Mouse (Mus musculus): Measurements from ENCODE around the gene Gm11562.
"Not testable (repeated sequence)": the region's sequence is repeated elsewhere in the genome, so short reads cannot be mapped to it uniquely, and the experiment has no call there.

Gm11562 gene
- long read RNA-seq, experiment 1: 0 reads
- long read RNA-seq, experiment 2: 0 reads

DNA sequence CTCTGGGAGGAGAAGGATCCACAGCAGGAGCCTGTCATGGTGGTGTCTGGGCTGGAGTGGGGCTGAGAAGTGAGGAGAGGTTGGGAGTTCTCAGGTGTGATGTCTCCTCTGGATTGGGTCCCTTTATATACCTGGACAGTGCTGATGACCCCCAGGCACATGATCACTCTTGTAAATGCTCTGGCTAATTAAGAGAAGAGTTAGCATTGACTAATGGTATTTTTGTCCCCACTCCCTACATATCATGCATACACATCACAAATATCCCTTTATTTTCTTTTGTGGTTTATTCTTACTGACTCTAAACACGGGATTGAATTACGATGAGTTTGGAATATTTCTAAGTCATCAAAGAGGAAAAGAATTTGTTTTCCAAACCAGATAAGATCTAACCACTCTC is at the start of gene Gm11562:
Gene Gm11562 (minus strand): TSS at position 101 of the 400 bp plus-strand sequence.
- intact Hi-C loops (cut with DNase I): no loop called here

GRCm38 (mm10) chr11:99665860-99666259 is 45.6 kb upstream of the Gm11562 start, which contains the start of gene Krtap4-6:
Gene Krtap4-6 (minus strand): TSS chr11:99665960.
- intact Hi-C loops (cut with DNase I): no loop called here

DNA sequence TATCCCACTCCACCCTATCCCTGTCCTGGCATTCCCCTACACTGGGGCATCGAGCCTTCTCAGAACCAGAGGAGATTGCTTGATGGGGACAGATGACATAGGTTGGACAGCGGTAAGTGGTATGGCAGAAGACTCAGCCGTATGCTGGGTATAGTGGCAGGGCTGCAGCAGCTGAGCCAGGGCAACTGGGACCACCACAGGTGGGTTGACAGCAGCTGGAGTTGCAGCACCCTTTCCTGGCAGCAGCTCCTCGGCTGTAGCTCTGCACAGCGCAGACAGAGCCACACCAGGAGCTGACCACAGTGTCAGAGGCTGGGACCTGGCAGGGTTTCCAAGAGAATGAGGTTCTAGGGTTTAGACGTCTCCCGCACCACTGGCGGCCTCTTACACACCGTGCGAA is 42.6 kb upstream of the Gm11562 start:
- intact Hi-C loops (cut with DNase I): no loop called here

GRCm38 (mm10) chr11:99659256-99659655 is 39.0 kb upstream of the Gm11562 start:
- intact Hi-C loops (cut with DNase I): no loop called here

DNA sequence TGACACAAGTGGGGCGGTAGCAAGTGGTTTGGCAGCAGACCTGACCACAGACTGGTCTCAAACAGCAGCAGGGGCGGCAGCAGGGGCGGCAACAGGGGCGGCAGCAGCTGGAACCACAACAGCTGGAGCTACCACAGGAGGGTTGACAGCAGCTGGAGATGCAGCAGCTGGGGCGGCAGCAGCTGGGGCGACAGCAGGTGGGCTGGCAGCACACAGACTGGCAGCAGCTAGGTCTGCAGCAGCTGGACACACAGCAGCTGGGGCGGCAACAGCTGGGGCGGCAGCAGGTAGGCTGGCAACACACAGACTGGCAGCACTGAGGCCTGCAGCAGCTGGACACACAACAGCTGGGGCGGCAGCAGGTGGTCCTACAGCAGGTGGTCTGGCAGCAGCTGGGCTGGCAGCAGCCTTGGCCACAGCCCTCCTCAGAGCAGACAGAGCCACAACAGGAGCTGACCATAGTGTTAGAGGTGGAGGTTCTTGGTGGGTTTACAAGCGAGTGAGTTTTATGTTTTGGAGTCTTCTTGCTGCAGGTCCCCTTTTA is 38.3 kb upstream of the Gm11562 start, which contains the start of gene Gm11563:
Gene Gm11563 (minus strand): TSS at position 494 of the 544 bp plus-strand sequence.
- intact Hi-C loops (cut with DNase I): not testable (repeated sequence)

GRCm38 (mm10) chr11:99657051-99657450 is 36.8 kb upstream of the Gm11562 start:
- intact Hi-C loops (cut with DNase I): no loop called here

DNA sequence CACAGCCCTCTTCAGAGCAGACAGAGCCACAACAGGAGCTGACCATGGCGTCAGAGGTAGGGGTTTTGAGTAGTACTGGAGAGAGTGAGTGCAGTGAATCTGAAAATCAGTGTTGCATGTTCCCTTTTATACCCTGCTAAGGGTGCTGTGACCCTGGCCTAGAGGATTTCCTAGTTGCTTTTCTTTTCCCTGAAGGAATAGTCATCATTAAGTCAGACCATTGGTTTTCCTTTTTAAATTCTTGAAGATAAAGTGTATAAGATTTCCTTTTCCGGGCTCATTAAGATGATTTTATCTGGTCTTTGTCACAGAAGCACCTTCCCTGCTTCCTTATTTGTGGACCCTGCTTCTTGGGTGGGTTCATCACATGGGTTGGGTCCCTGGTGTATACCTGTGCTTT is 29.9 kb upstream of the Gm11562 start, which contains the start of gene Gm11555:
Gene Gm11555 (minus strand): TSS at position 101 of the 400 bp plus-strand sequence.
- intact Hi-C loops (cut with DNase I): no loop called here

GRCm38 (mm10) chr11:99646444-99646843 is 26.2 kb upstream of the Gm11562 start:
- intact Hi-C loops (cut with DNase I): no loop called here

DNA sequence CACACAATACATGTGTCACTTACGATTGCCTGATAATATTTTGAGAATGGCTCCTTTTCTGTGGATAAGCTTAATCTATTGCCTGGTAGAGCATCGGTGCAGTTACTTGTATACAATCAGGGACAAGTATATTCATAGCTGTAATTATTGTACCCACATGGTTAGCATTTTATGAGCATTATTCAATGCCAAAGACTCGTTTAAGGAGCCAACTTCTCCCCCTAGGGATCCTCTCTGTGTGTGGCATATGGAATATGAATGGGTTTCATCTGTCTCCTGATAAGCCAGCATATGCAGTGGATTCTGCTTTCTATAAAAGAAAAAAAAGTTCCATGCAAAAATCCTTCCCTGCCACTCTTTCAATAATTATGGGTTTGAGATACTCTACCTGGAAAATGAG is 24.1 kb upstream of the Gm11562 start:
- intact Hi-C loops (cut with DNase I): no loop called here

DNA sequence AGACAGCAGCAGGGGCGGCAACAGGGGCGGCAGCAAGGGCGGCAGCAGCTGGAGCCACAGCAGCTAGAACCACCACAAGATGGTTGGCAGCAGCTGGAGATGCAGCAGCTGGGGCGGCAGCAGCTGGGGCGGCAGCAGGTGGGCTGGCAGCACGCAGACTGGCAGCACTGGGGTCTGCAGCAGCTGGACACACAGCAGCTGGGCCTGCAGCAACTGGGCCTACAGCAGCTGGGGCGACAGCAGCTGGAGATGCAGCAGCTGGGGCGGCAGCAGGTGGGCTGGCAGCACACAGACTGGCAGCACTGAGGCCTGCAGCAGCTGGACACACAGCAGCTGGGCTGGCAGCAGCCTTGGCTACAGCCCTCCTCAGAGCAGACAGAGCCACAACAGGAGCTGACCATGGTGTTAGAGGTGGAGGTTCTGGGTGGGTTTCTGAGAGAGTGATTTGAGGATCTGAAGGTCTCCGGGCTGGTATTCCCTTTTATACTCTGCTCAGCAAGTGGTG is 23.5 kb upstream of the Gm11562 start, which contains the start of gene Krtap4-7:
Gene Krtap4-7 (minus strand): TSS at position 455 of the 505 bp plus-strand sequence.
- intact Hi-C loops (cut with DNase I): not testable (repeated sequence)

DNA sequence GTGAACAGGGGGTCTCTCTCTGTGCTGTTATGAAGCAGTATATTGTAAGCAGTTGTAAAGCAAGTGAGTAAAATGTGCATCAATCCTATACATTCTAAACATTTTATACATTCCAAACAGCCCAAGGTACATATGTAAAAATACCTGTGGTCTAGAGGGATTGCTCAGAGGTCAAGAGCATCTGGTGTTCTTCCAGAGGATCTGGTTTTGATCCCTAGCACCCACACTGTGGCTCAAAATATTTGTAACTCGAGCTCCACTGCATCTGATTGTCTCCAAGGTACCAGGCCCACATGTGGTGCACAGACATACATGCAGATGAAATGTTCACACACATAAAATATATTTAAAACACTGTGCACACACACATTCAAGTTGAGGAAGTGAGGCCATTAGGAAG is 20.7 kb upstream of the Gm11562 start:
- intact Hi-C loops (cut with DNase I): no loop called here

GRCm38 (mm10) chr11:99637086-99637485 is 16.9 kb upstream of the Gm11562 start:
- intact Hi-C loops (cut with DNase I): no loop called here

- intact Hi-C loops (cut with DNase I): no loop called here
Measured at GRCm38 (mm10) chr11:99634653-99635134, 14.5 kb upstream of the Gm11562 start, which contains the start of gene Krtap4-2. Gene Krtap4-2 (minus strand): TSS chr11:99635084.

GRCm38 (mm10) chr11:99633293-99633692 is 13.1 kb upstream of the Gm11562 start:
- intact Hi-C loops (cut with DNase I): no loop called here

GRCm38 (mm10) chr11:99630890-99631289 is 10.7 kb upstream of the Gm11562 start:
- intact Hi-C loops (cut with DNase I): no loop called here

GRCm38 (mm10) chr11:99628138-99628537 is 7.9 kb upstream of the Gm11562 start, which contains the start of gene Krtap4-1:
Gene Krtap4-1 (minus strand): TSS chr11:99628238.
- intact Hi-C loops (cut with DNase I): no loop called here

DNA sequence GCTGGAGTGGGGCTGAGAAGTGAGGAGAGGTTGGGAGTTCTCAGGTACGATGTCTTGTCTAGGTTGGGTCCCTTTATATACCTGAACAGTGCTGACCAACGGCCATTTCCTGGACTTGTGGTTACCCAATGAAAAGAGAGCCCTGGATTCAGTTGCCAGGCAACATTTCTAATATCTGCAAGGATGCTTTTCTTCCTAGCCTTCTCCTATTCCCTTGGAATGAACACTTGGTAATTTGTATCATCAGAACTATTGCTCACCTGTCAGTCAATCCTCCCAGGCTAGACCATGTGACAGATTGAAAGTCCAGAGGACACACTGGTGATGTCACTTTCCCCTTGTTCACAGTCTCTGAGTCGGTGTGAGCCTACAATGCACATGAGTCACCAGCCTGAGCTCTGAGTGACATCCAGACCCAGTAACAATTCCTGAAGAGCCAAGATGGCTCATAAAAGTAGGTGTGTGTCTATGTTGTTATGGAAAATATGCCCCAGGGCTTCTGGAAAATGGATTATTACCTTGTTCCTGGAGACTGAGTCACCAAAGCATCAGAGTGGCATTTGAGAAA is 5.4 kb downstream of the Gm11562 start, which contains the start of gene Krtap2-4:
Gene Krtap2-4 (minus strand): TSS at position 51 of the 568 bp plus-strand sequence.
- intact Hi-C loops (cut with DNase I): no loop called here

DNA sequence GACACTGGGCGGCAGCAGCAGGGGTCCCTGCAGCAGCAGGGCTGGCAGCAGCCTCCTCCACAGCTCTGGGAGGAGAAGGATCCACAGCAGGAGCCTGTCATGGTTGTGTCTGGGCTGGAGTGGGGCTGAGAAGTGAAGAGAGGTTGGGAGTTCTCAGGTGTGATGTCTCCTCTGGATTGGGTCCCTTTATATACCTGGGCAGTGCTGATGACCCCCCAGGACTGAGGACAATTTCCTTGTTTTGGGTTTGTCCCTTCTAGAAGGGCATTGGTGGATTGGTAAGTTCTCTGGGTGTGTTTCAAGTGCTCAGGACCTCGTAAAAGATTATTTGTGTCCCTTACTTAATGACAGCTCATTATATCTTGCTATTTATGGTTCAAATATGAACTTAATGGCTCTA is 10.1 kb downstream of the Gm11562 start, which contains the start of gene Gm11937:
Gene Gm11937 (minus strand): TSS at position 101 of the 400 bp plus-strand sequence.
- intact Hi-C loops (cut with DNase I): not testable (repeated sequence)

- intact Hi-C loops (cut with DNase I): no loop called here
Measured at GRCm38 (mm10) chr11:99609126-99609525, 11.1 kb downstream of the Gm11562 start.

DNA sequence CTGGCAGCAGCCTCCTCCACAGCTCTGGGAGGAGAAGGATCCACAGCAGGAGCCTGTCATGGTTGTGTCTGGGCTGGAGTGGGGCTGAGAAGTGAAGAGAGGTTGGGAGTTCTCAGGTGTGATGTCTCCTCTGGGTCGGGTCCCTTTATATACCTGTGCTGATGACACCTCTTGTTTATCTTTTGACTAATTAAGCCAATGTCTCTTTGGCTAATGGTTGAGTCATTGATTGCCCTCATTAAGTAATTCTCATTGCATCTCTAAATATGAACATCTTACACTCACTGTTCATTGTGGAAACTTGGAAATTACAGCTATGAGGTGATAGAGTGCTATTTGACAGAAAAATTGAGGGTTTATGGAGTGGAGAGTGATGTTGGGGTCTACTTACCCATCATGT is 17.0 kb downstream of the Gm11562 start, which contains the start of gene Gm11938:
Gene Gm11938 (minus strand): TSS at position 101 of the 400 bp plus-strand sequence.
- intact Hi-C loops (cut with DNase I): not testable (repeated sequence)

DNA sequence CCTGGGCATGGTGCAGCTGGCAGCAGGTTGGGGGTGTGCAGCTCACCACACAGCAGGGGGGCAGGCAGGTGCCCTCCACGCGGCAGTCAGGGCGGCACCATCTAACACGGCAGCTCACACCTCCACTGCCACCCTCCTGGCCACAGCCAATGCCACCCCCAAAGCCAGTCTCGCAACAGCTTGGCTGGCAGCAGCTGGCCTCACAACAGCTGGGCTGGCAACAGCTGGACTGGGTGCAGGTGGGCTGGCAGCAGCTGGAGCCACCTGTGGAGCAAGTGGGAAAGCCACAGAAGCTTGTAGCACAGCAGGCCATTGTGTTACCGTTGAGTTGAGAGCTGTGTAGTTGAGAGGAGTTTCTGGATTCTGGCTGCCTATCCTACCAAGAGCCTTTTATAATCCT is 22.5 kb downstream of the Gm11562 start, which contains the start of gene Krtap9-3:
Gene Krtap9-3 (minus strand): TSS at position 364 of the 400 bp plus-strand sequence.
- intact Hi-C loops (cut with DNase I): not testable (repeated sequence)

- intact Hi-C loops (cut with DNase I): no loop called here
Measured at GRCm38 (mm10) chr11:99590981-99591380, 29.3 kb downstream of the Gm11562 start, which contains the start of gene Krtap1-3. Gene Krtap1-3 (minus strand): TSS chr11:99591339.
